8 mouse cellular contexts compared by ENCODE assay signal in the genomic region with DNA sequence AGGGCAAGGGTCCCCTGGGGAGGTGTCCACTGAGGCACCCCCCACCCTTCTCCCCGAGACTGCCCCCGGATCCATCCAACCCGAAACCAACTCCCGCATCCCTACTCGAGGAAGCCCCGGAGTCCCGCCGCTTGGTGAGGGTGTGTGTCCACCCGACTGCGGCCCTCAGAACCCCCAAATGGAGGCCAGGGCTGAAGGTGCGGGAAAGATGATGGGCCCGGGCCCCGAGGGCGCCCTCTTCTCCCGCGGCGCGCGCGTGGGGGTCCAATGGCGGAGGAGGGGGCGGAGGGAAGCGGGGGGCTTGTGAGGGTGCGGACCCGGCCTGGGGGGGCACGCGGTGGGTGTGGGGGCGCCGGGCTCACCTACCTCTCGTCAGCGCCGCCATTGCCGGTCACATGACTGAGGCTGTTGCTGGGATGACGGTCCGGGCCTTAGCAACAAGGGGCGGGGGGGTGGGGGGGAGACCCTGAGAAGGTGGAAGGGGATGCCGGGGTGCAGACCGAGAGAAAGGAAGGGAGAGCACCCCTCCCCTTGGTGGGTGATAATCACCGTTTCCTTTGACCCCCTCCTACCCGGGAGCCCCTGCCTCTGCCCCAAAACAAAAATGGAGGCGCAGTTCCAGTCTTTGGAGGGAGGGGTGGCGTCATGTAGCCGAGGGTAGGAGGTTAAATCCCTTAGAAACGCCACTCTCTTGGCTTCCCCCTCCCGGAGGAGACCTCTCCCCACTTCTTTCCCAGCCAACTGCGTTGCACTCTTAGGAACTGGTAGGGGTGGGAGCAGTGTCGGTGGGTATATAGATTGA. TPM values are rescaled to one million over a fixed set of nuclear protein-coding genes. Genes with fewer than 3 reads are reported as not detected.
DNase-seq lines count a peak whose midpoint lies in the region; ATAC-seq and TF ChIP-seq lines count a peak whose summit lies in the region.

A gene (minus strand): TSS at position 401 of the 802 bp plus-strand sequence.

- peak within 1 kb of the TSS; percentile 87 for H3K27ac ChIP-seq in embryonic fibroblast, embryonic 13.5 days (ENCODE audit: insufficient read depth, low read length)
- peak within 1 kb of the TSS; percentile 94 for H3K27ac ChIP-seq in heart, postnatal 0 days (ENCODE audit: low read depth)
- H3K27ac ChIP-seq in lung, postnatal 0 days (ENCODE audit: low read length): peak within 1 kb of the TSS; percentile 92
- H3K27ac ChIP-seq in stomach, embryonic 15.5 days: peak within 1 kb of the TSS; percentile 94

- DNase-seq in cerebellum, adult 18-20 months: peak; percentile 64 to 68
- DNase-seq in cerebellum, adult 11 months: no peak
- DNase-seq in adrenal gland, adult 18-20 months (ENCODE audit: low spot score in 2 of 2): peak in 1 of 2 experiments; percentile 28
- DNase-seq in heart, postnatal 0 days (ENCODE audit: low spot score): peak; percentile 45
- peak; percentile 71 to 81 for DNase-seq in kidney, postnatal 25 days
- peak; percentile 55 for DNase-seq in lung, postnatal 0 days (ENCODE audit: low spot score)

- peak within 1 kb of the TSS; percentile 99 for H3K4me2 ChIP-seq in heart, postnatal 0 days (ENCODE audit: low read depth, low read length)
- peak within 1 kb of the TSS; percentile 95 for H3K4me2 ChIP-seq in lung, postnatal 0 days (replicated peaks; ENCODE audit: low read depth, low read length)
- H3K4me2 ChIP-seq in stomach, embryonic 15.5 days: peak within 1 kb of the TSS; percentile 96

- H3K36me3 ChIP-seq in heart, postnatal 0 days (replicated peaks; ENCODE audit: control insufficient read depth, insufficient read depth, low read length): peaks cover 21% of the 10 kb centered on the region
- 0 out of 2 replicates have a peak, but pooled peaks cover 12% of the 10 kb centered on the region for H3K36me3 ChIP-seq in lung, postnatal 0 days (ENCODE audit: insufficient read depth, low read length)
- H3K36me3 ChIP-seq in stomach, embryonic 15.5 days: peaks cover 30% of the 10 kb centered on the region

- no peaks in the 10 kb centered on the region for H3K9me3 ChIP-seq in heart, postnatal 0 days (replicated peaks; ENCODE audit: control insufficient read depth, low read length)
- no peaks in the 10 kb centered on the region for H3K9me3 ChIP-seq in lung, postnatal 0 days (ENCODE audit: low read length)
- no peaks in the 10 kb centered on the region for H3K9me3 ChIP-seq in stomach, embryonic 15.5 days

- peak; percentile 27 for TF ChIP-seq POLR2A in embryonic fibroblast, embryonic 13.5 days (IDR thresholded peaks at IDR 0.05; ENCODE audit: low read depth, low read length)

- H3K27me3 ChIP-seq in heart, postnatal 0 days (ENCODE audit: control insufficient read depth, insufficient read depth, low read length): no peaks in the 10 kb centered on the region
- H3K27me3 ChIP-seq in lung, postnatal 0 days (replicated peaks; ENCODE audit: insufficient read depth, low read length): no peaks in the 10 kb centered on the region
- no peaks in the 10 kb centered on the region for H3K27me3 ChIP-seq in stomach, embryonic 15.5 days (replicated peaks)

- TF ChIP-seq EP300 in heart, postnatal 0 days (IDR thresholded peaks at IDR 0.05; ENCODE audit: low read depth): no peak
- no peak for TF ChIP-seq EP300 in lung, postnatal 0 days (IDR thresholded peaks at IDR 0.05)

- H3K4me1 ChIP-seq in embryonic fibroblast, embryonic 13.5 days (ENCODE audit: control insufficient read depth, insufficient read depth, low read length): peaks cover 2% of the 10 kb centered on the region
- H3K4me1 ChIP-seq in heart, postnatal 0 days (ENCODE audit: control insufficient read depth, insufficient read depth): peaks cover 14% of the 10 kb centered on the region
- H3K4me1 ChIP-seq in lung, postnatal 0 days (ENCODE audit: insufficient read depth, low read depth, low read length): peaks cover 5% of the 10 kb centered on the region; the same call in 1 of the 2 replicates
- H3K4me1 ChIP-seq in stomach, embryonic 15.5 days: peaks cover 27% of the 10 kb centered on the region

- ATAC-seq in heart, postnatal 0 days (ENCODE audit: insufficient read depth, low read depth): peak; percentile 52
- peak; percentile 41 for ATAC-seq in lung, postnatal 0 days
- peak; percentile 37; the same call in 1 of the 2 replicates for ATAC-seq in stomach, embryonic 15.5 days (ENCODE audit: insufficient read depth, low FRiP score, low read depth)

- no peak for TF ChIP-seq CTCF in embryonic fibroblast, embryonic 13.5 days (IDR thresholded peaks at IDR 0.05; ENCODE audit: borderline replicate concordance, insufficient read depth, low read length)
- TF ChIP-seq CTCF in heart, postnatal 0 days (IDR thresholded peaks at IDR 0.05; ENCODE audit: low read depth): no peak
- no peak for TF ChIP-seq CTCF in lung, postnatal 0 days (IDR thresholded peaks at IDR 0.05)

- H3K4me3 ChIP-seq in embryonic fibroblast, embryonic 13.5 days (ENCODE audit: insufficient read depth, low read length): peak within 1 kb of the TSS; percentile 79
- peak within 1 kb of the TSS; percentile 98 for H3K4me3 ChIP-seq in heart, postnatal 0 days (ENCODE audit: low read depth, low read length)
- peak within 1 kb of the TSS; percentile 64 for H3K4me3 ChIP-seq in lung, postnatal 0 days (ENCODE audit: low read depth, low read length)
- peak within 1 kb of the TSS; percentile 97 for H3K4me3 ChIP-seq in stomach, embryonic 15.5 days (replicated peaks)

- peak within 1 kb of the TSS; percentile 86 for H3K9ac ChIP-seq in heart, postnatal 0 days (replicated peaks; ENCODE audit: low read depth, low read length)
- H3K9ac ChIP-seq in lung, postnatal 0 days (replicated peaks; ENCODE audit: low read depth): peak within 1 kb of the TSS; percentile 67
- peak within 1 kb of the TSS; percentile 74 for H3K9ac ChIP-seq in stomach, embryonic 15.5 days

- under 1% methylated on average over 42 of the region's 47 CpGs for WGBS in heart, postnatal 0 days
- 1% methylated on average over 24 of the region's 47 CpGs for WGBS in lung, postnatal 0 days
- WGBS in stomach, embryonic 15.5 days: under 1% methylated on average over 37 of the region's 47 CpGs

RNA-seq across cellular contexts. Expression of the gene that starts here (rescaled TPM):
- total RNA-seq in adrenal gland, adult 18-20 months (2021): 10 to 100 TPM; 63.0 to 67.6 TPM
- 62.3 and 82.0 TPM in 2 replicates for polyA plus RNA-seq in embryonic fibroblast, embryonic 13.5 days (2011; ENCODE audit: insufficient read length, low read depth, missing spikeins)
- 44.4 and 64.1 TPM in 2 replicates for total RNA-seq in heart, postnatal 0 days (2014; rRNA removed; ENCODE audit: low replicate concordance)
- polyA plus RNA-seq in heart, postnatal 0 days (2015; fragmentation: Nextera tagmentation; extraction: Ambion mirVana): 28.8 and 30.0 TPM in 2 replicates
- 47.5 and 47.8 TPM in 2 replicates for polyA plus RNA-seq in lung, postnatal 0 days (2015; fragmentation: Nextera tagmentation; extraction: Ambion mirVana)
- 90.4 and 106 TPM in 2 replicates for polyA plus RNA-seq in stomach, embryonic 15.5 days (2015; fragmentation: Nextera tagmentation; extraction: Ambion mirVana)
